Mouse (Mus musculus) monocyte, adult 2 months (primary cell): ENCODE measurements around the gene Fbxw8.

Source experiments
- DNase-seq, 2 experiments: peaks; one replicate each; pipeline ENCODE4 v3.0.0; 2022; ENCODE audit warnings: low spot score in 2 of 2, low read depth in 1 of 2

Fbxw8 gene

DNA sequence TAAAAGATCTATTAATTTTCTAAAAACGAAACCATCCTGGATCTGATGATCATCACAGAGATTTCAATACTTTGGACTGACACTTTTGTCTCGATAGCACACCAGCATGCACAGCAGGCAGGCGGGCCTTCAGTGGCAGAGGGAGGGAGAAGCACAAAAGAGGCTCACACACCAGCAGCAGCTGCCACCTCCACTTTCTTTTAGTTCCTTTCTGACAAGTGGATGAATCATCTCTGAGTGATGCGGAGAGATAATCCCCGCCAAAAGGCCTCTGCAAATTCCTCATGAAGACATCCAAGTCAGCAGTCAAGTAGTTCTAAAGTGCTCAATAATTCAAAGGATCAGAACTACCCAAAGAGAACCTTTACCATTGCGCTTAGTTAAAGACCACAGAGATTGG lies 75.9 kb downstream of the Fbxw8 start:
- no peak for DNase-seq

DNA sequence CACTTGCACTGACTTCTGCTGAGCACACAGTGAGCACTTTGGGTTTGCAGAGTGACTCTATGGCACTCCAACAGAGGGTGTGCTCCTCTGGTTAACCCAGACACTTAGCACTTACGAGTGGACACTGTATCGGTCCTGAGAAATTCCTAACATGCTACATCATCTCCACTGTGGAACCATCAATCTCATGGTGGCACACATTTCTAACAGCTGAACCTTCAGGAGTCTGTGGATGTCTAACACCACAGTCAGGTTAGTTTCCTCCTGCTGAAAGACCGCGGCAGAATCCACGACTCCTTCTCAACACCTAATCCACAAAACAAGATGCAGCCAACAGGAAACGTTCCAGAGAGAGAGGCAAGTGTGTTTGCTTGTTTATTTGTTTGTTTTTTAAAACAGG lies 76.7 kb downstream of the Fbxw8 start:
- DNase-seq: no peak

DNA sequence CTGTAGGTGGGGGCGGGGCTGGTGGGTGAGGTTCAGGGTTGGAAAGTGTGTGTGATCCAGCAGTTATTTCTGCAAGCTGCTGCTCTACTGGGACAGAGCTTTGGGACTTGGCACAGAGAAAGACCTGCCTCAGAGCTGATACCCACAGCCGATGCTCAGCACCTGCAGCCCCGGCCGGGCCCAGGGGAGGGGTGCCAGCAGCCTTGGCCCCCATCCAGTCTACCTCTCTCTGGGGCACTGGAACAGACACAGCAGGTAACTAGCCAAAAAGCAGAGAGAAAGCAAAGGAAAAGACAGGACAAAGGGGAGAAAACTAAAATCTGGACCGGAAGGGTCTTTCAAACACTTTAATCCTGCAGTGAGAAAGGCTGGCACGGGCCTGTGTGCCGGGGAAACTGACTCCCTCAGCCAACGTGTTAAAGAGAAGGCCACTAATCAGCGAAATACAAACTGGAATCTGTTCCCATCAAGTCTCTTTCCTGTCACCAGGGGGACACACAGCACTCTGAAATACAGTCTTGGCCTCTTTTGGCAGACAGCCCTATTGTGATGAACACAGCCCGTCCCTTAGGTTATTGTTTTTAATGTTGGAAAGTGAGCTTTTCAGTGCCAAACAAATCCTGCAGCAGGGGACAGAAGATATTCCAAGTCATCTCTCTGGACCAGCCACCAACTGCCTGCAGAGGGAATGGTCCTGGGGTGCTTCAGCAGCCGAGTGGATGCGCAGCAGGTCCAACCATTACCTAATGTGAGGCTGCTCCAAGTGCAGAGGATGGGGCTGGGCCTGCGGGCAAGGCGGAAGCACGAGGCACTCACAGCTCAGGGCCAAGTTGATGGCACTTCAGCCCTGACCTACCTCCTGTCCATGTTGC lies 78.3 kb downstream of the Fbxw8 start:
- DNase-seq: no peak

DNA sequence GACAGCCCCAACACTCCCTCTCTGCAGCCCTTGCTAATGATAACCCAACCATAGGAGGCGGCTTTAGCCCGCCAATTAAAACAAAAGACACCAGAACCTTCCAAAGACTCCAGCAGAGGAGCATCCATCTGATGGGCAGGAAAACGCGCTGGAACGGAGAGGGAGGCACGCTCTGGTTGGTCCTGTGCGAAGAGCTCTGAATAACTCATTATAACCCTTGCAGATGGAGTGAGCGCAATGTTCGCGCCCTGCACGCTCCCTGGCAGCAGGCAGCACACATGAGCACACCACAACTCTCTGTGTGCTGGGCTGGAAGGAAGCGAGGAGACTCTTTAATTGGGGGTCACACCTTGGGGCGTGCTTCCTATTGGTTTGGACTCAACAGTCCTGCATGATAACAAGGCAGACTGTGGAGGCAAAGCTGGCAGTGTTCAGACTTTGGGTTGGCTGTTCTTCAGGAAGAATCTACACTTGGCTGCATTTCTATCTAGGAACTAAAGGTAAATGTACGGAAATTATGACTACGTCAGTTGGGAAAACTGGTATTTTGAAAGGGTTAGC lies 82.0 kb downstream of the Fbxw8 start:
- DNase-seq: no peak

DNA sequence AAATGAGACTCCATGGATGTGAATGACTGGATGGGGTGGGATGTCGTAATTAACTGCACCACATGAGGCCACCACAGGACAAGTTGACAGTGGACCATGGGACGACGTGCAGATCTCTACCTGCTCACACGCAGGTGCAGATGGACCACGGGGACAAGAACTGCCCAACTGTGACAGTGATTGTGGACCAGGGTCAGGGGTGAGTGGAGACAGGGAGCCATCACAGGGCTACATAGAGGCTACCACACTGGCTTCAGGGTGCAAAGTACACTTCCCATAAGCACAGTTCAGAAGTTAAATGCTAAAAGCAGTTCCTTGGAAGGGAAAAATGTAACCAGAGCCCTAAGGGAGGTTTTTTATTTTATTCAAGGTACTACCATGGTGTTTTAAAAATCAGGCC lies 83.5 kb downstream of the Fbxw8 start:
- no peak for DNase-seq

DNA sequence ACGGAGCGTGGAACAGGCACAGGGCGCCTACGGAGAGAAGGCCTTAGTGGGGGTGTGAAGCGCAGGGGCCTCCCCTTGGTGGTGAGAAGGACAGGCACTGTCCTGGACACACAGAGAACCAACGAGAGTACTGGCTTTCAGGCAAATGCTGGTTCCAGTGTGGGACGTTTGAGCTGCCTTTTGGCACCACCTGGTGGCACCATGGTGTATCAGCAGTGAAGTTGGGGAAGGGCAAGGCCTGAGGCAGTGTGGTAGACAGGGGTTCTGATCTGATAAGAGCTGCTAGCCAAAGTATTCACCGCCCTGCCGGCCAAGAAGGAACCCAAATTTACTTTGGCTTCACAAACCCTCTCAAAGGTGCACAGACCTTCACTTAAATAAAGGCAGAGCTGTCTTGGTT lies 85.9 kb downstream of the Fbxw8 start:
- DNase-seq: no peak

DNA sequence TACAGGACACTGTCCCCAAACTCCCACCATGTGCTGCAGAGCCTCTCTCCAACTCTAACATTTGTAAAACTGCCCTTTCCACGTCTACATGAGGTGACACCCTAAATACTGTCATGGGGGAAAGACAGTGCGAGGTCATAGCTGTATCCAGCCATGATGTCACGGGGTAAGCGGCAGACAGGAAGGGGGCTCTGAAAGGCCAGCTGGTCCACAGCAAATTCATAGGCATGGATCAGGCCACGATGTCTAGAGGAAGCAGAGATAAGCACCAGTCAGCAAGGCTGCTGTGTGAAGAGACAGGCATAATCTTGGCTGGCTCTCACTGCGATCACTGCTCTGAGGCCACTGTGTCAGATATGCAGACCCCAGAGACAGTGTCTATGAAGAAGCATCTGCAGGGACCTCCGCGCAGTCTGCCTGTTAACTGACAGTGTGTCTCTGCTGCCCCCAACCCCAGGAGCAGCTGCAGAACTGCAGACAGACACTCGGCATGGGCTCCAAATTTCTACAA lies 87.2 kb downstream of the Fbxw8 start:
- no peak for DNase-seq

DNA sequence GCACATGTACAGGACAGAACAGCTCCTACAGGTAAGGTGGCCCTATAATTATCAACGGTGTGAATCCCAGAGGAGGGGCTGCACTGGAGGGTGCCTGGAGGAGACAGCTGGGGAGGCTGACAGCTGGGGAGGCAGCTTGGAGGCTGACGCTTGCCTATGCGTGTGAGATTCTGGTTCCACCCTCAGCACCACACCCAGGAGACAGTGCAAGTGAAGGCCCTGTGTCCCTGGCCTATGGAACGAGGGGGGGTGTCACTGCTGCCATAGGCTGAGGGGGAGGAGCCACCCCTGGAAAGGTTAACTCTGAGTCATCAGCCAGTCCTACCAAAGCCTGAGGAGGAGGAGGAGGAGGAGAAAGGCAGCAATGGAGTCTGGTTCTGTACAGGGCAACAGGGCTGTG lies 87.7 kb downstream of the Fbxw8 start:
- no peak for DNase-seq

DNA sequence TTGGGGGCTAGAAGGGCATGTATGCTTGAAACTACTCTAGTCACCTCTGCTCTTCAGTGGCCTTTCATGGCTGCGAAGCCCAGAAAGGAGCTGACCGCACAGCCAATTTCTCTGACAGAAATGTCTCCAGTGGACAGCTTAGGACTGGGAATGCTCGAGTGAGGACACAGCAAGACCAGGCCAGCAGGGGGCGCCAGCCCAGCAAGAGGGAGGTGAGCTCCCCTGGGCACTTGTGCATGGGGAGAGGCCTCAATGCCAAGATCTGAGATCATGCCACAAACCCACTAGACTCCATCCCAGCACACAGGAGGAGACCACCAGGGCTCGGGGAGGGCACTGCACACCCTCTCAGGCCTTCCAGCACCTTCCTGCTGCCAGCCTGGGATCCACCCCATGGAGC lies 88.4 kb downstream of the Fbxw8 start:
- DNase-seq: peak in 1 of 2 experiments; percentile 32

DNA sequence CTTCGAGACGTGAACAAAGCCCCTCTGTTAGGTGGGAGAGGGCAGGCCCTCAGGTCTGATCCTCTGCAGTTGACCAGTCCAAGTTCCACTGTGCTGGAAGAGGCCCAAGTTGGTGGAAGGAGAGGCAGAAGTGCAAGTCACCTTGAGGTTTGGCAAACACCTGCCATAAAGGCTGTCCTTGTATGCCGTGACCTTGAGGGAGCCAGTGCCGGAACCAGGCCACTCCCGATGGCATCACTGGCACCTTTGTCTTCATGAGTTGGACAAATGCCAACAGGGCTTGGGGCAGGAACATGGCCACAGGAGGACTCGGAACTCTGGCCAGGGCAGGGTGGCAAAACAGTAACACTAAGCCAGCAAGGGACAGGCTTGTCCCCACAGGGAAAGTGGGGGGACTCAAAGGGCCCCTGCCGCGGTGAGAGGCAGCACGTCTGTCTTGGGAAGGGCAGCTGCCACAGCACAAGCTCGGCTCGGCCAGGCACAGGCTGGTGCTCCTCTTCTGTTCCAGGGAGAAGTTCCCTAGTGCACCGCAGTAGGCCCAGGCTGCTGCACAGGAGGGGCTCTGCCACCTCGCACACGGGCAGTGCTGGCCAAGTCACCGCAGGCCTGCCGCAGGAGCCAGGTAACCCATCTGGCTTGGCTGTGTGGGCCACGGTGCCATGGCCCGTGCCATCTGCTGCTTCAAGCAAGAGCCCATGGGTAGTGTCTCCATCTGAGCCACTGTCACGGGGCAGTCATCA lies 89.6 kb downstream of the Fbxw8 start:
- DNase-seq: no peak

DNA sequence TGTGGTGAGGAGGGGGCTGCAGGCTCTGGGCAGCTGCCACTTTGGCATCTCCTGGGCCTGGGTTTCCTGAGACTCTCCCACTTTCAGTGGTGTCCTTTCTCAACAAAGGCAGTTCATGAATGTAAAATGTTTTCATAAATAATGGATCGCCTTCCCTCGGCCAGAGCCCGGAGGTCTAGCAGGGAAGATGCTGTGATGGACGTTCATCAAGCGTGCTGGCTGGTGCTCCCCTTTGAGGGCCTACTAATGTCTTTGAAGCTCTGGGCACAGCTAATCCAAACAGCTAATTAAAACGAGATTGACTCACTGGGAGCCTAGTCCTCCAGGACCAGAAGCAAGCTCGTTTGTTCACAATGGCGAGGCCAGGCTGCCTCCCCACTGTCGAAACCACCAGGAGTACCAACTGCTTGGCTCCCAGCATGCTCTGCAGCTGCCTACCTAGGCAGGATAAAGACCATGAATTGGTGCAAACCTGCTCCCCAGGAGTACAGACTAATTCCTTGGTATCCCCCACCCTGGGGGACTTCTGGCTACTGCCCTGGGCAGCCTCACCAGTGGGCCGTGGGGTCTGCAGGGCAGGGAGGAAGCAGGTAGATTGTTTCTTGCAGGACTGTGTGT lies 90.9 kb downstream of the Fbxw8 start:
- DNase-seq: no peak

DNA sequence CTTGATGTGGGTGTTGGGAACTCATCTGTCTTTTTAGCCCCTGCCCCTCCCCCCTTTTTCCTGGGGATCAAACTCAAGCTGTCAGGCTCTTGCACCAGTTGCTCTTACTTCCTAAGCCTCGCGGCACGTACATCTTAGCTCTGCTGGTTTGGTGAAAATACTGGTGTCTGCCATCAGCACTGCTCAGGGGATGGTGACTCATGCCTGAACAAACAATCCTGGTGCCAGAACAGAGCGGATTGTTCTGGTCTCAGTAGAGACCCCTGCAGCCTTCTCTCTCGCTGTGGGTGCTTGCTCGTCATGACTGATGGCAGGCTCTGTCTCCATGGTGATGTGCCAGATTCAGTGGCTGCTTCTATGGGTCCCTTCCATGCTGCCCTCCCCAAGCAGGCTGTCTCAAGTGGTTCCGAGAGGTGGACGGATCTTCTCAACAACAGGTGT lies 92.1 kb downstream of the Fbxw8 start:
- no peak for DNase-seq

DNA sequence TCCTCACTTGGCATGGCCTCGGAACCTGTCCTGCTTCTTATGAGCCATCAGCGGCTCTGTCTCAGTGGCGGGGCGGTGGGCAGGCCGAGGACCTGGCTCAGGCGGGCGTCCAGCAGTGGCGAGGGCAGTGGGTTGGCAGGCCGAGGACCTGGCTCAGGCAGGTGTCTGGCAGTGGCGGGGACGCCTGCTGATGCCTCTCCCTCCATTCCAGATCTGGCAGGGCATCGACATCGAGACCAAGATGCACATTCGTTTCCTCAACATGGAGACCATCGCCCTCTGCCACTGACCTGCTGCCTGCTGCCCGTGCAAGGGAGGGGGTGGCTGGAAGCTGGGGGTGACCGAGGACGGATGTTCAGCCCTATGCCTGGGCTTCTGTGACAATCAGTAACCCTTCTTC lies 93.9 kb downstream of the Fbxw8 start:
- no peak for DNase-seq

DNA sequence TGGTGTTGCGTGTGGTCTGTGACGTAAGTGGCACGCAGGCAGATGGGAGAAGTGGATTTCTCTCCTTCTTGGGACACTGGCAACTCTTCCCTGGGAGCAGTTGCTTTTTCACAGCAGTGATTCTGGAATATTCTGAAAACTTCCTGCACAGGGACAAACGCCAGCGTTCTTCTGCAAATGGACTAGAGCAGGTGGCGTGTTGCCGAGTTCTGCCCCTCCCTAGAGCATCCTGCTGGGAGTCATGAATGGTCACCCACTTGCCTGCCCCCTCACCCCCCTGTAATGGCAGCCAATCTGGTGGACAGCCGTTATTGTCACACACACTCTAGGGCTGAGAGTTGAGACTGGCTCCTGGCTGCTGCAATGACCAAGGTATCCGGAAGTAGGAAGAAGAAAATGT lies 95.6 kb downstream of the Fbxw8 start:
- no peak for DNase-seq

DNA sequence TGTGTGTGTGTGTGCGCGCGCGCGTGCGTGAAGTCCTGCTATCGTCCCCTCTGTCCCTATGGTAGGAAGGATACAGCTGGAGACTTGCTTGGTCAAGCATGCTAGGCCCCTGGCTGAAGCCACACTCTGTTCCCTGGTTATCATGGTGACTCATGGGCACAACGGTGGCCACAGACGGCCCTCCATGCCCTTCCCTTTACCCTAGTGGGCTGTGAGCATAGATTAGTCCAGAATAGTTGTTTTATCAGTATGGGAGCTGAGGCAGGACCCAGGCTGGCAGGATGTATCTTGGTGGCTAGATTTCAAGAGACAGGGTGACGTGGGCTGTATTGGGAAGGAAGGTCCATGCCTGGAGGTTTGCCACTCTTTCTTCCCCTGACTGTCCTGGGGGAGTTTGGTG lies 96.4 kb downstream of the Fbxw8 start:
- DNase-seq: no peak

DNA sequence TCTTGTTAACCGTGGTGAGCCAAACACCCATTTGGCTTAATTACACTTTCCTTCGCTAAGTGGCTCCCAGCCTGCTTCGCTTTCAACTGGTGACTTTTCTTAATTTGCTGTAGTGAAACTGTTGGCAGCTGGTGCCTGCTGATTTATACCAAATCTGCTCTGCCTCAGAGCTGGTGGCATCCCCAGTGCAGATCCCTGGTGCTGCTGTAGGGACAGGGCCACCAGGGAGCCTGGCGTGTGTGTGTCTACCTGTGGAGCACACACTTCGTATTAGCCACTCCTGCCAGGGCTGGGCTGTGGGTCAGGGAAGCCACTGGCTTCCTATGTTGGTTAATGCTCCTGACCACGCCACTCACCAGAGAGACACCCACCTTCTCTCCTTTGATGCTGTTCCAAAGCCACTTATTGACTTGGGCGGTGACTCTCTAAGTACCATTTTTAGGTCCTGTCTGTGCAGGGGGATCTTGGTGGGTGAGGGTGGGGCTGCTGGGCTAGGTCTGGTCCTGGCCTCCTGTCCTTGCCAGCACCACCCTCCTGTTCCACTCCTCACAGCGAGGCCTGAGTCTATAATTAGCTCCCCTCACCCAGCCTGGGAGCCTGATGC lies 97.7 kb downstream of the Fbxw8 start:
- DNase-seq: no peak

DNA sequence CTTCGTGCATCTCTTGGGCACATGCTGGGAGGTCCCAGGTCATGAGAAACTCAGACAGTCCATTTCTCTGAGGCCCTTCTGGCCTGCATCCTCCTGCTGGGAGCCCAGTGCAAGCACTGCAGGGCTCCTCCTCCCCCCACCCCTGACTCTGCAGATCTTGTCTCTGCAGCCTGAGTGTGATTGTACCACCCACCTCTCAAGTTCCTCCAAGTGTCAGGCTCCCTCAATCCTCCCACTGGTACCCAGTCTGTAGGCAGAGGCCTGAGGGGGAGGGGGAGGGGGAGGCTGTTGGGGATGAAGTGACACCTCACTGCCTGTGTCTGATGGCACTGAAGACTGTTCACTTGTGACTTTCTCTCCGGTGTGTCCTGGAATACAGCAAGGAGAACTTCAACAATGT lies 102.1 kb downstream of the Fbxw8 start:
- no peak for DNase-seq

DNA sequence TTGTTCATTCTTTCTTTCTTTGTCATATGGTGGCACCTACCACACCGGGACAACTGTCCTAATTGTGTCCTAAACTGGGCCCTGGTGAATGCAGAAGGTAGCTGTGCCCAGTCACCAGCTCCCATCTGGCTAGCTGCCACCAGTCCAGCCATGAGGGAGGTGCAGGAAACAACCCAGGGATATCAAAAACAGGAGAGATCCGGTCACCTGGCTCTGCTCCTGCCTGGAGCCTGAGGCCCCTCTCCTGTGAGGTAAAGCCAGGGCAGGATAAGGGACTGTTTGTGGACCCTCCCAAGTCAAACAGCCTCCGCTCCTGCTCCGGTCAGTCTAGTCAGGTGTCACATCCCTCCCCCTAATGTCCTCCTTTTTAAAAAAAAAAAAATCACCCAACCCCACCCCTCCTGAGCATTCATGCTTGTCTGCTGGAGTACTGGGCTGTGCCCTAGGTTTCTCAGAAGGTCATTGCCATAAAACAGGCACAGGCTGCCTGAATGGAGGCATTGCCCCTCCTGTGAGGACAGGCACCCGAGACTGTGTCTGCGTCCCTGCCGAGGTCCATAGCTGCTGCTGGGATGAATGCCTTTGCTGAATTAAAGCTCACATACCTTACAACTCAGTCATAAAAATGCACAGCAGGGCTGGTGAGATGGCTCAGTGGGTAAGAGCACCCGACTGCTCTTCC lies 103.1 kb downstream of the Fbxw8 start:
- no peak for DNase-seq

DNA sequence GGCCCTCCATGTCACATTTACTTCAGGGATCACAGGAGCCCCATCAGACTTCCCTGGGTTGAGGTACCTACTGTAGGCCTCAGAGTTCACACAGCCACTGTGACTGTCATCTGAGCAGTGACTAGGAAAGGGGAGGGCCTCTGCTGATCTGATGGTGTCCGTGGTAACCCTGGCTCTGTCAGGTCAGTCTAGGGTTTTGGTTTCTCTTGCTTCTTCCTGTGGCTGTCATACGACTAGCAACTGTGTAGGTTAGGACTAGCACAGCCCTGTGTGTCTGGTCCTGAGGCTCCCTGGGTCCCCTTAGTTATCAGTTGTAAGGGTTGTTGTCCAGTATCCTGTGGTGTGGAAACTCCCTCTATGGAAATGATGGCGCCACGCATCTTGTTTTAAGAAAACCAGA lies 104.5 kb downstream of the Fbxw8 start:
- DNase-seq: no peak

DNA sequence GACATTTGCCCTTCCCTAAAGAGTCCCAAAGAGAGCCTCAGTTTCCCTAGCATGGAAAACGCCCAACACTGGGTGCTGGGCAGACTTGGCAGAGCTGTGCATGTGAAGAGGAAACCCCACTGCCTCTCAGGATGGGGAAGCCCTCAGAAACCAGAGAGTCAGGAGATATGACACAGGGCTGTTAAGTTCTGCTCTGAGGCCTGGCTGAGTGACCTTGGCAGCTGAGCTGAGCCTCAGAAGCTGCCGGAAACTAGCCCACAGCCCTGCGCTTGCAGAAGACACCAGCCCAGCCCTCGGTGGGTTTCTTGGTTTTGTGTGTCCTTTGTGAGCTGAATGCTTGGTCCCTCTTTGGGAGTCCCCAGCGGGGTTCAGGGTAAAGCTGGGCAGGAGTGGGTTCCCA lies 106.3 kb downstream of the Fbxw8 start:
- no peak for DNase-seq

DNA sequence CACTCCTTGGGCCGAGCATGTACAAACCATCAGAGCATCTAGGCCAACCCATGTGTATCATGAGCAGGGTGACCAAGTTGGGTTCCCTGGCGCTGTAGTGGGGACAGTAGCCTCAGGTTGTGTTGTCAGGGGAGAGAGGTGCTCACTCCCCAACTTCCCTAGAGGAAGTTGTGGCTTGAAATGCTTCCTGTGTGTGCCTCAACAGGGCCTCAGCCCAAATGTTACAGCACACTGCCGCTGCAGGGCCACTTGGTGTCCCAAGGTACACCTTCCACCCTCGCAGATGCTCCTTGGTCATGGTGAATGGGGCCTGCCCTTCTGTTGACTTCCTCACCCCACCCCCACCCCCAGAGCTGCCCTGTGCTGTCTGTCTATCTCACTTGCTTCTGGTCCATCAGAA lies 106.9 kb downstream of the Fbxw8 start:
- DNase-seq: no peak
